Mouse (Mus musculus) heart, embryonic 15.5 days (tissue): ENCODE data around the gene Mettl7a3. TPM values are rescaled to one million over a fixed set of nuclear protein-coding genes. Genes with fewer than 3 reads are reported as not detected.
A peak's percentile ranks its signal among the peaks of the same experiment; 100 is the strongest.
"Not testable (repeated sequence)": the region's sequence is repeated elsewhere in the genome, so short reads cannot be mapped to it uniquely, and the experiment has no call there.

Experiments
- ATAC-seq: fragments of 200-750 bp; cut with Nextera tagmentation; replicated peaks from 2 replicates; pipeline ENCODE4 v1.8.0; 2017; ENCODE audit warnings: low read depth, moderate TSS enrichment; ENCODE audit not compliant: insufficient number of reproducible peaks, insufficient read depth, low FRiP score
- H3K27ac ChIP-seq: fragments of 300-500 bp; sonication (generic); 2 replicates; pipeline ENCODE4 v1.5.1; 2015; ENCODE audit warnings: mild to moderate bottlenecking, inconsistent platforms
- H3K27me3 ChIP-seq: fragments of 300-500 bp; sonication (generic); 2 replicates; pipeline ENCODE4 v1.6.1; 2015; ENCODE audit warnings: inconsistent platforms
- H3K36me3 ChIP-seq: fragments of 300-500 bp; sonication (generic); 2 replicates; pipeline ENCODE4 v1.6.1; 2015; ENCODE audit warnings: mild to moderate bottlenecking, inconsistent platforms
- H3K4me1 ChIP-seq: fragments of 300-500 bp; sonication (generic); replicated peaks from 2 replicates; pipeline ENCODE4 v1.6.1; 2015; ENCODE audit warnings: inconsistent platforms
- H3K4me2 ChIP-seq: fragments of 300-500 bp; sonication (generic); 2 replicates; pipeline ENCODE4 v1.6.1; 2015; ENCODE audit warnings: inconsistent platforms, mild to moderate bottlenecking, moderate library complexity
- H3K4me3 ChIP-seq: fragments of 300-500 bp; sonication (generic); 2 replicates; pipeline ENCODE4 v1.5.1; 2015; ENCODE audit warnings: mild to moderate bottlenecking, inconsistent platforms
- H3K9ac ChIP-seq: fragments of 300-500 bp; sonication (generic); 2 replicates; pipeline ENCODE4 v1.6.1; 2015; ENCODE audit warnings: mild to moderate bottlenecking, inconsistent platforms
- H3K9me3 ChIP-seq: fragments of 300-500 bp; sonication (generic); replicated peaks from 2 replicates; pipeline ENCODE4 v1.6.1; 2016; ENCODE audit warnings: inconsistent platforms
- WGBS: fragments of 180-500 bp; shearing (Covaris S2); methylation state at CpG from one replicate; pipeline ENCODE4 v1.1.7; 2015; ENCODE audit warnings: mixed read lengths; 5-methylcytosine and 5-hydroxymethylcytosine counted together
- polyA plus RNA-seq: library from polyadenylated mRNA; unstranded; fragments of >200 nt; fragmentation: Nextera tagmentation; extraction: Ambion mirVana; gene quantifications from 2 replicates; pipeline ENCODE4 v1.2.1, GENCODE M21; 2015

The Mettl7a3 gene
- polyA plus RNA-seq, 1 experiment from 2014 or later, result not detected

DNA sequence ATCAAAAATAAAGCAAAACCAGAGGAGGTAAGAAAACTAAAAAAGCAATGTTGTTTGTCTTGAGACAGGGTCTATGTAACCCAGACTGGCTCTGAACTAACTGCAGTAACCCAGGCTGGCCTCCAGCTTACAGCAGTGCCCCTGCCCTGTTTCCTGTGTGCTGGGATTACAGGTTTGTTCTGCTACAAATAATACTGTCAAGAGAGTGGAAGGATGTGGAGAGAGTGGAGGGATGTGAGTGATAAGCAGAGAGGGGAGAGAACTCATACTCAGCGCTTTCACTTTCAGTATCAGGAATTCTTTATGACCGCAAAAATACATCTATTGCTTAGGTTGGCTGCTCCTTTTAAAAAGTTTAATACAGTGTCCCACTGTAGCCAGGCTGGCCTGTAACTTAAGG is 22.4 kb upstream of the Mettl7a3 start:
- H3K9ac ChIP-seq, result no peak overlapping the region
- ATAC-seq, result no peak
- 58% methylated on average over 2 of the region's 2 CpGs for WGBS

GRCm38 (mm10) chr15:100314448-100315145 is 20.1 kb upstream of the Mettl7a3 start:
- Histone ChIP-seq H3K27me3 (no peaks in the 10 kb centered on the region), H3K9me3 (no peaks in the 10 kb centered on the region), H3K27ac (no peak overlapping the region), H3K4me2 (no peak overlapping the region), H3K9ac (no peak overlapping the region), H3K36me3 (no peaks in the 10 kb centered on the region), H3K4me1 (peaks cover 6% of the 10 kb centered on the region; the same call in 1 of the 2 replicates), H3K4me3 (no peak overlapping the region)
- WGBS, result 91% methylated on average over 5 of the region's 5 CpGs
- no peak for ATAC-seq

More for the DNA sequence above, 22.4 kb upstream of the Mettl7a3 start:
- H3K27ac ChIP-seq, result peak overlapping the region; percentile 21; the same call in 1 of the 2 replicates
- H3K4me3 ChIP-seq, result no peak overlapping the region
- H3K9me3 ChIP-seq, result no peaks in the 10 kb centered on the region
- H3K4me1 ChIP-seq, result peaks cover 6% of the 10 kb centered on the region; the same call in 1 of the 2 replicates
- no peak overlapping the region for H3K4me2 ChIP-seq
- H3K36me3 ChIP-seq, result no peaks in the 10 kb centered on the region
- H3K27me3 ChIP-seq, result no peaks in the 10 kb centered on the region

DNA sequence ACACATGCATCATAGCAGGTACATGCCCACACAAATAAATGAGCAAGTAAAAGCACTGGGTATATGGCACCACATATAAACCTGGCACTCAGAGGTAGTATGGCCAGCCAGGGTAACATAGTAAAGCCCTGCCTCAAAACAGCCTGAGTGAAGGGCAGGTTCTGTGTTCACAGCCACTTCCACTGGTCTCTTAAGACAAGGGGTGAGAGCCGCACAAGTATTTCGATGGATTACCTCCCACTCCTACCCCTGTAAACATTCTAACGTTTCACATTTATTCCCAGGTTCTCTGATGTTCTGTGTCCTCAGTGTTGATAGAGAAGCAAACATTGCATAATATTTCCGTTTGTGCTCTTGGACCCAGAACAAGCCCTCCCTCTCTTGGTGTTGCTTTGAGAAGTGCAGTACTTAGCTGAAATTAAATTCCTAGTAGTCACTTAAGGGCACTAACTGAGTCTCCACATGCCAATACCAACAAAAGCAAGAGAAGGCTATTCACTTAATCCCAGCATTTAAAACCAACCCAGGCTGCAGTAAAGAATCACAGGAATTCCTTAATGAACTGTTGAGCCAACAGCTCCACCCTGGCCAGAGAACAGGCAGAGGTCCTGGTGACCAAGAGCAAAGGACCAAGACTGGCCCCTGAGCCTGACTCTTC is 16.6 kb upstream of the Mettl7a3 start:
- not testable (repeated sequence) for ATAC-seq, H3K27ac ChIP-seq
- WGBS, result 65% methylated on average over 4 of the region's 4 CpGs

GRCm38 (mm10) chr15:100319884-100320283 is 14.8 kb upstream of the Mettl7a3 start:
- Histone ChIP-seq H3K36me3 (no peaks in the 10 kb centered on the region), H3K9me3 (no peaks in the 10 kb centered on the region), H3K27me3 (no peaks in the 10 kb centered on the region), H3K9ac (no peak overlapping the region), H3K4me2 (no peak overlapping the region), H3K27ac (no peak overlapping the region), H3K4me3 (no peak overlapping the region), H3K4me1 (peaks cover 3% of the 10 kb centered on the region; the same call in 1 of the 2 replicates)
- 87% methylated on average over 1 of the region's 1 CpGs for WGBS
- no peak for ATAC-seq

More for the DNA sequence above, 16.6 kb upstream of the Mettl7a3 start:
- not testable (repeated sequence) for H3K4me3 ChIP-seq, H3K4me2 ChIP-seq, H3K36me3 ChIP-seq, H3K27me3 ChIP-seq, H3K9ac ChIP-seq, H3K4me1 ChIP-seq, H3K9me3 ChIP-seq

- Histone ChIP-seq H3K36me3 (no peaks in the 10 kb centered on the region), H3K9ac (no peak overlapping the region), H3K4me1 (peaks cover 3% of the 10 kb centered on the region; the same call in 1 of the 2 replicates), H3K27me3 (no peaks in the 10 kb centered on the region), H3K4me2 (no peak overlapping the region), H3K4me3 (no peak overlapping the region), H3K9me3 (no peaks in the 10 kb centered on the region), H3K27ac (no peak overlapping the region)
- WGBS, result 61% methylated on average over 9 of the region's 9 CpGs
- ATAC-seq, result no peak
Measured at GRCm38 (mm10) chr15:100320295-100320905, 14.3 kb upstream of the Mettl7a3 start.

GRCm38 (mm10) chr15:100321134-100321533 is 13.6 kb upstream of the Mettl7a3 start:
- no peak overlapping the region for H3K9ac ChIP-seq
- H3K36me3 ChIP-seq, result no peaks in the 10 kb centered on the region
- no peak overlapping the region for H3K27ac ChIP-seq
- H3K4me3 ChIP-seq, result no peak overlapping the region
- WGBS, result 37% methylated on average over 5 of the region's 5 CpGs
- H3K9me3 ChIP-seq, result no peaks in the 10 kb centered on the region
- H3K4me1 ChIP-seq, result peaks cover 3% of the 10 kb centered on the region; the same call in 1 of the 2 replicates
- H3K4me2 ChIP-seq, result no peak overlapping the region
- H3K27me3 ChIP-seq, result no peaks in the 10 kb centered on the region
- ATAC-seq, result no peak

- Histone ChIP-seq H3K27ac (no peak overlapping the region), H3K36me3 (no peaks in the 10 kb centered on the region), H3K4me2 (no peak overlapping the region), H3K9me3 (no peaks in the 10 kb centered on the region), H3K27me3 (no peaks in the 10 kb centered on the region), H3K9ac (no peak overlapping the region), H3K4me3 (no peak overlapping the region), H3K4me1 (peaks cover 3% of the 10 kb centered on the region; the same call in 1 of the 2 replicates)
- 67% methylated on average over 12 of the region's 12 CpGs for WGBS
- no peak for ATAC-seq
Measured at GRCm38 (mm10) chr15:100324021-100324591, 10.6 kb upstream of the Mettl7a3 start.

DNA sequence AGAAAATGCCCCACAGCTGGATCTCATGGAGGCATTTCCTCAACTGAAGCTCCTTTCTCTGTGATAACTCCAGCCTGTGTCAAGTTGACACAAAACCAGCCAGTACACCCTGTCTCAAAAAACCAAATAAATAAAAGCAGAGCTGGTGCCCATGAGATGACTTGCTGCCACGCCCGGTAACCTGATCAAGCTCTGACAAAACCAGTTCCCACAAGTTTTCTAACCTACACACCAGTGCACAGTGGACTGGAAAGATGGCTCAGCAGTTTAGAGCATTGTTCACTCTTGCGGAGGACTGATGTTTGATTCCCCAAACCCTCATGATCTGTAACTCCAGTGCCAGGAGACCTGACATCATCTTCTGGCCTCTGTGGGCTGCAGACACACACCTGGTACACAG is 9.5 kb upstream of the Mettl7a3 start:
- H3K36me3 ChIP-seq, result no peaks in the 10 kb centered on the region

DNA sequence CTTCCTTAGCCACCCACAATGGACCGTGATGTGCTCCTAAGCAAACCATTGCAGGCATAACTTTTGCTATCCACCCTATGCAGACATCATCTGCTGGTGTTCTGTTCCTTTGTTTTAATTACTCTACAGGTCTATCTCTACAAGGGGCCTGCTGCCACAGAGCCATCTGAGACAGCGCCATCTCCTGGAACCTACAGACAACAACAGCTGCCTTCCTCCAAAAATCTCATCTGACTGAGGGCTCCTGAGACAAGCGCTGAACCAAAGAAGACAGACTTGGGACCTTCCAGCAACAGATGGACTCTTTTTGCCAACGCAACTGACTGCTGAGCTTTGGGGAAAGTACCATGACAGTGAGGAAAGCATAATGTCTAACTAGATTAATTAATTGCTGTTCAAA is 6.6 kb upstream of the Mettl7a3 start:
- H3K4me3 ChIP-seq, H3K9me3 ChIP-seq, H3K27me3 ChIP-seq, H3K36me3 ChIP-seq, ATAC-seq, H3K4me1 ChIP-seq, H3K9ac ChIP-seq, H3K27ac ChIP-seq, H3K4me2 ChIP-seq: not testable (repeated sequence)
- 67% methylated on average over 4 of the region's 4 CpGs for WGBS

More for the DNA sequence above, 9.5 kb upstream of the Mettl7a3 start:
- WGBS, result 82% methylated on average over 3 of the region's 3 CpGs
- Histone ChIP-seq H3K4me2 (no peak overlapping the region), H3K4me3 (no peak overlapping the region), H3K9ac (no peak overlapping the region), H3K4me1 (peaks cover 2% of the 10 kb centered on the region; the same call in 1 of the 2 replicates), H3K27me3 (no peaks in the 10 kb centered on the region), H3K27ac (no peak overlapping the region), H3K9me3 (no peaks in the 10 kb centered on the region)
- ATAC-seq, result no peak

DNA sequence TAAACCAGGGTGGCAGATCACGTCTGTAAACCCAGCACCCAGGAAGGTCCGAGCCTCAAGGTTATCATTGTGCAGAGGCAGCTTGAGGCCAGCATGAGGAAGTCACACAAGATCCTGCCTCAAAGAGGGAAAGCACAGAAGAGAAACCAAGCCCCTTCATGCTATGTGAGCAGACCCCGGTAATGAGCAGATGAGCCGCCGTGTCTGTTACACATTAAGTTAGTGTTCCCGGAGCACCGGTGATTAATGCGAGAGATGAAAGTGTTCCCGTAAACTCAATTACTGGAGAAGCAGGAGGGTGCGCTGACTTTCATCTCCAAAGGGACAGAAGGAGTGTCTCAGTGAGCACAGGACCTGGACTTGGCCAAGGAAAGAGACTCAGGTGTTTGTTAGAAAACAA is 5.4 kb upstream of the Mettl7a3 start:
- WGBS, result 79% methylated on average over 10 of the region's 10 CpGs
- ATAC-seq, H3K27me3 ChIP-seq, H3K27ac ChIP-seq, H3K4me2 ChIP-seq, H3K36me3 ChIP-seq, H3K9me3 ChIP-seq, H3K9ac ChIP-seq, H3K4me3 ChIP-seq, H3K4me1 ChIP-seq: not testable (repeated sequence)

- H3K4me1 ChIP-seq, result no peaks in the 10 kb centered on the region
- WGBS, result 88% methylated on average over 7 of the region's 7 CpGs
- H3K36me3 ChIP-seq, result no peaks in the 10 kb centered on the region
- ATAC-seq, result no peak
- no peak overlapping the region for H3K4me2 ChIP-seq
- no peak overlapping the region for H3K4me3 ChIP-seq
- H3K9me3 ChIP-seq, result no peaks in the 10 kb centered on the region
- H3K27ac ChIP-seq, result no peak overlapping the region
- H3K9ac ChIP-seq, result no peak overlapping the region
- no peaks in the 10 kb centered on the region for H3K27me3 ChIP-seq
Measured at GRCm38 (mm10) chr15:100330739-100331138, 4.0 kb upstream of the Mettl7a3 start.
